Mouse (Mus musculus): ENCODE measurements around the gene Sec14l5. TPM values are rescaled to one million over a fixed set of nuclear protein-coding genes. Genes with fewer than 3 reads are reported as not detected.

The Sec14l5 gene
- polyA plus RNA-seq, 1 experiment from 2014 or later, result not detected

DNA sequence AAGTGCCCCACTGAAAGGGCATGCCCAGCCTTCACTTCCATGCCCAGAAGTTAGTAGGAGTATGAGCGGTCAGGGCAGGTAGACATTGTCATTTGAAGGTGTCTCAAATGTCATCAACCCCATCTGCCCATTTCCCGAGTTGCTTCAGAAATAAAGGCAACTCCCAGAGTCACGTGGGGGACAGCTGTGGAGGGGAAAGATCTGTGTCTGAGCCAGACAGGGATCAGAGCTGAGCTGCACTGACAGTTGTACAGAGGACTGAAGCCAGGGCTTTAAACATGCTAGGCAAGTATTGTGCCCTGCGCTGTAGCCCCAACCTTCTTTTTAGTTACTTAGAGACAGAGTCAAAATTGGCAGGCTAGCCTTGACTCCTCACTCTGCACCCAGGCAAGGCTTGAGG, 27.1 kb upstream of the Sec14l5 start:
- TF ChIP-seq CTCF (IDR thresholded peaks at IDR 0.05; ENCODE audit: low read depth), result no peak
- no peak for ATAC-seq
- H3K27ac ChIP-seq (ENCODE audit: low read depth, low read length), result no peak overlapping the region
- H3K9ac ChIP-seq (ENCODE audit: low read depth, low read length), result no peak overlapping the region
- H3K4me1 ChIP-seq (replicated peaks; ENCODE audit: control insufficient read depth, insufficient read depth, low read length), result no peaks in the 10 kb centered on the region
- H3K36me3 ChIP-seq (ENCODE audit: control insufficient read depth, insufficient read depth), result no peaks in the 10 kb centered on the region
- H3K4me2 ChIP-seq (replicated peaks; ENCODE audit: low read depth), result no peak overlapping the region
- 79% methylated on average over 4 of the region's 4 CpGs for WGBS
- no peak overlapping the region for H3K4me3 ChIP-seq (ENCODE audit: low read depth, low read length)
- no peaks in the 10 kb centered on the region for H3K9me3 ChIP-seq (ENCODE audit: control insufficient read depth)
- no peaks in the 10 kb centered on the region for H3K27me3 ChIP-seq (replicated peaks; ENCODE audit: control insufficient read depth, insufficient read depth, low read length)

- 38% methylated on average over 6 of the region's 6 CpGs for WGBS
- Histone ChIP-seq H3K4me3 (ENCODE audit: low read depth, low read length) (no peak overlapping the region), H3K27ac (ENCODE audit: low read depth, low read length) (no peak overlapping the region), H3K9ac (ENCODE audit: low read depth, low read length) (no peak overlapping the region), H3K9me3 (ENCODE audit: control insufficient read depth) (no peaks in the 10 kb centered on the region), H3K27me3 (replicated peaks; ENCODE audit: control insufficient read depth, insufficient read depth, low read length) (no peaks in the 10 kb centered on the region), H3K4me2 (replicated peaks; ENCODE audit: low read depth) (no peak overlapping the region), H3K36me3 (ENCODE audit: control insufficient read depth, insufficient read depth) (no peaks in the 10 kb centered on the region), H3K4me1 (replicated peaks; ENCODE audit: control insufficient read depth, insufficient read depth, low read length) (no peaks in the 10 kb centered on the region)
- no peak for ATAC-seq
- no peak for TF ChIP-seq CTCF (IDR thresholded peaks at IDR 0.05; ENCODE audit: low read depth)
Measured at GRCm38 (mm10) chr16:5123476-5123875, 23.4 kb upstream of the Sec14l5 start.

DNA sequence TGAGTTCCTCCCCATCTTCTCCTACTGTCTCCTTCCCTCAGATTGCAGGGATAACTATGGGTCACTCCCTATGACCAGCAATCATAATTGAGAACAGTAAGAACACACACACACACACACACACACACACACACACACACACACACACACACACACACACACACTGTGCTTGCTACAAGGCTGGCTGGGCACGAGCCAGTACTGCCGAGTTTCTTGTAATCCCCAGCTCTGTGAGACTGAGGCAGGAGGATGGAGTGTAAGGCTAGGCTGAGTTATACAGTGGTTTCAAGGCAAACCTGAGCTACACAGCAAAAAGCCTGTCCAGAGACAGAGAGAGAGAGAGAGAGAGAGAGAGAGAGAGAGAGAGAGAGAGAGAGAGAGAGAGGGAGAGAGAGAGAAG, 16.7 kb upstream of the Sec14l5 start:
- no peak overlapping the region for H3K4me2 ChIP-seq (replicated peaks; ENCODE audit: low read depth)
- no peaks in the 10 kb centered on the region for H3K36me3 ChIP-seq (ENCODE audit: control insufficient read depth, insufficient read depth)
- H3K9me3 ChIP-seq (ENCODE audit: control insufficient read depth), result no peaks in the 10 kb centered on the region
- H3K4me3 ChIP-seq (ENCODE audit: low read depth, low read length), result no peak overlapping the region
- ATAC-seq, result no peak
- no peak overlapping the region for H3K27ac ChIP-seq (ENCODE audit: low read depth, low read length)
- peaks cover 21% of the 10 kb centered on the region for H3K27me3 ChIP-seq (replicated peaks; ENCODE audit: control insufficient read depth, insufficient read depth, low read length)
- no peak overlapping the region for H3K9ac ChIP-seq (ENCODE audit: low read depth, low read length)
- WGBS, result 79% methylated on average over 2 of the region's 2 CpGs
- no peaks in the 10 kb centered on the region for H3K4me1 ChIP-seq (replicated peaks; ENCODE audit: control insufficient read depth, insufficient read depth, low read length)
- TF ChIP-seq CTCF (IDR thresholded peaks at IDR 0.05; ENCODE audit: low read depth), result no peak

DNA sequence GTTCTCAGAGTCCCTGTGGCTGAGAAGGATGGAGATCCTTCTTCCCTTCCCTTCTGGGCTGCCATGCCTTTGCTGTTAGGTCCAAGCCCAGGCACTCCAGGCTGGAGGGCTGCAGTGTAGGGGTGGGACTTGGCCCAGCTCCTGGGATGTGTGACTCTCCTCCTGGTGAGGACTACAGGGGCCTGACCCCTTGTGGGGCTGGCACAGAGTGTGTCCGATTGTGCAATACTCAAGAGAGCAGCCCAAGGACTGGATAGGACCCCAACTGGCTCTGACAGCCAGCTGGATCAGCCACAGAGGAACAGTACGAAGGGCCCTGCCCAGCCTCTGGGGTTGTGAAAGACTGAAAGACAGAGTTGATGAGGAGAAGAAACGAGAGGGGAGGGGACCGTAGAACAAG, 16.1 kb upstream of the Sec14l5 start:
- WGBS, result 46% methylated on average over 4 of the region's 4 CpGs
- Histone ChIP-seq H3K9me3 (ENCODE audit: control insufficient read depth) (no peaks in the 10 kb centered on the region), H3K27ac (ENCODE audit: low read depth, low read length) (no peak overlapping the region), H3K4me1 (replicated peaks; ENCODE audit: control insufficient read depth, insufficient read depth, low read length) (no peaks in the 10 kb centered on the region), H3K4me2 (replicated peaks; ENCODE audit: low read depth) (0 out of 2 replicates have a peak overlapping the region, but pooled peaks have one; percentile 1), H3K27me3 (replicated peaks; ENCODE audit: control insufficient read depth, insufficient read depth, low read length) (peaks cover 21% of the 10 kb centered on the region), H3K36me3 (ENCODE audit: control insufficient read depth, insufficient read depth) (no peaks in the 10 kb centered on the region), H3K9ac (ENCODE audit: low read depth, low read length) (no peak overlapping the region), H3K4me3 (ENCODE audit: low read depth, low read length) (no peak overlapping the region)
- ATAC-seq, result no peak
- 0 out of 2 replicates have a peak, but pooled peaks have one; percentile 0 for TF ChIP-seq CTCF (IDR thresholded peaks at IDR 0.05; ENCODE audit: low read depth)

GRCm38 (mm10) chr16:5131251-5131922, 15.5 kb upstream of the Sec14l5 start:
- H3K9me3 ChIP-seq (ENCODE audit: control insufficient read depth), result no peaks in the 10 kb centered on the region
- H3K27me3 ChIP-seq (replicated peaks; ENCODE audit: control insufficient read depth, insufficient read depth, low read length), result peaks cover 21% of the 10 kb centered on the region
- peaks cover 5% of the 10 kb centered on the region for H3K4me1 ChIP-seq (replicated peaks; ENCODE audit: control insufficient read depth, insufficient read depth, low read length)
- no peak overlapping the region for H3K9ac ChIP-seq (ENCODE audit: low read depth, low read length)
- ATAC-seq, result no peak
- H3K4me3 ChIP-seq (ENCODE audit: low read depth, low read length), result peak overlapping the region; percentile 49
- H3K27ac ChIP-seq (ENCODE audit: low read depth, low read length), result no peak overlapping the region
- peak overlapping the region; percentile 88 for H3K4me2 ChIP-seq (replicated peaks; ENCODE audit: low read depth)
- H3K36me3 ChIP-seq (ENCODE audit: control insufficient read depth, insufficient read depth), result no peaks in the 10 kb centered on the region
- 4% methylated on average over 25 of the region's 25 CpGs for WGBS
- no peak for TF ChIP-seq CTCF (IDR thresholded peaks at IDR 0.05; ENCODE audit: low read depth)

GRCm38 (mm10) chr16:5132401-5132801, 14.5 kb upstream of the Sec14l5 start, which contains the start of gene Ppl:
TSS of gene Ppl (minus strand) at chr16:5132421.
- Histone ChIP-seq H3K9ac (ENCODE audit: low read depth, low read length) (no peak within 1 kb of the TSS), H3K9me3 (ENCODE audit: control insufficient read depth) (no peaks in the 10 kb centered on the region), H3K27me3 (replicated peaks; ENCODE audit: control insufficient read depth, insufficient read depth, low read length) (peaks cover 21% of the 10 kb centered on the region), H3K4me2 (replicated peaks; ENCODE audit: low read depth) (peak within 1 kb of the TSS; percentile 88), H3K4me3 (ENCODE audit: low read depth, low read length) (peak within 1 kb of the TSS; percentile 49), H3K36me3 (ENCODE audit: control insufficient read depth, insufficient read depth) (no peaks in the 10 kb centered on the region), H3K27ac (ENCODE audit: low read depth, low read length) (no peak within 1 kb of the TSS), H3K4me1 (replicated peaks; ENCODE audit: control insufficient read depth, insufficient read depth, low read length) (peaks cover 8% of the 10 kb centered on the region)
- peak; percentile 82 for ATAC-seq
- WGBS, result 1% methylated on average over 26 of the region's 39 CpGs
- TF ChIP-seq CTCF (IDR thresholded peaks at IDR 0.05; ENCODE audit: low read depth), result peak; percentile 79

Measured in intestine, postnatal 0 days (tissue).